Mouse (Mus musculus) megakaryocyte, embryonic 14.5 days (primary cell): ENCODE data around the gene Ddx39.

Experiments
- FLI1 ChIP-seq: IDR thresholded peaks from 2 replicates; pipeline ENCODE4 v1.6.1; 2012; ENCODE audit warnings: low read length, inconsistent platforms, mixed read lengths
- GATA1 ChIP-seq: IDR thresholded peaks from 3 replicates; pipeline ENCODE4 v1.6.1; 2012; ENCODE audit warnings: mixed read lengths, low read length, inconsistent platforms, borderline replicate concordance

- TF ChIP-seq FLI1 (no peak), GATA1 (no peak)
Observed at GRCm38 (mm10) chr8:83749265-83749664, 34.3 kb downstream of the Ddx39 start.
